Mouse (Mus musculus): ENCODE measurements around the gene Rnf185. TPM values are rescaled to one million over a fixed set of nuclear protein-coding genes. Genes with fewer than 3 reads are reported as not detected.

Gene Rnf185
- total and polyA plus RNA-seq, 2 experiments from 2014 or later, result 36.9 to 38.8 TPM

DNA sequence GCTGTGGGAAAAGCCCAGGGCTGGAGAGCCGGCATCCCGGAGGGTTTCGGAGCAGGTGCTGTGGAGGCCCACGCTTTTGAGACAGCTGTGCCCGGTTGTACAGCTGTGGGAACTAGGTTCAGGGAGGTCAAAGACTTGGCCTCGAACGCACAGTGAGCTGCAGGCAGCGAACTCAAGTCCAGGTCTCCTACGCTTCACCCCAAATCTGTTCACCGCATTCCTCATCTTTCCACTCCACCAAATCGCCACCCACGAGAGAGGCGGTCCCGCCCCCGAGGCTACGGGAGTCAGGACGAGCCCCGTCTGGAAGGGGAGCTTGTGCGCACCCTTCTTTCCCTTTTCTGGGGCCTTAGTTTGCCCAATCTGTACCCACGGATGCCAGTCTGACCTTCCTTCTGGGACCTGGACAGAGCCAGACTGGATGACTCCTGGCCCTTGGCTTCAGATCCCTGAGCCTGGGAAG is 431 bp downstream of the Rnf185 start:
- H3K4me2 ChIP-seq (ENCODE audit: low read depth), result peak overlapping the region; percentile 87
- peak overlapping the region; percentile 81 for H3K27ac ChIP-seq (ENCODE audit: low read depth, low read length)
- H3K9me3 ChIP-seq (ENCODE audit: low read length), result no peaks in the 10 kb centered on the region
- H3K36me3 ChIP-seq (ENCODE audit: insufficient read depth), result no peaks in the 10 kb centered on the region
- peak; percentile 32 for ATAC-seq
- under 1% methylated on average over 20 of the region's 20 CpGs for WGBS
- no peaks in the 10 kb centered on the region for H3K27me3 ChIP-seq (ENCODE audit: insufficient read depth, low read length)
- peak overlapping the region; percentile 92 for H3K4me3 ChIP-seq (ENCODE audit: low read depth, low read length)
- no peak for DNase-seq
- peaks cover 8% of the 10 kb centered on the region; the same call in 1 of the 2 replicates for H3K4me1 ChIP-seq (ENCODE audit: insufficient read depth)
- TF ChIP-seq CTCF (IDR thresholded peaks at IDR 0.05; ENCODE audit: low read depth), result no peak
- peak overlapping the region; percentile 88 for H3K9ac ChIP-seq

DNA sequence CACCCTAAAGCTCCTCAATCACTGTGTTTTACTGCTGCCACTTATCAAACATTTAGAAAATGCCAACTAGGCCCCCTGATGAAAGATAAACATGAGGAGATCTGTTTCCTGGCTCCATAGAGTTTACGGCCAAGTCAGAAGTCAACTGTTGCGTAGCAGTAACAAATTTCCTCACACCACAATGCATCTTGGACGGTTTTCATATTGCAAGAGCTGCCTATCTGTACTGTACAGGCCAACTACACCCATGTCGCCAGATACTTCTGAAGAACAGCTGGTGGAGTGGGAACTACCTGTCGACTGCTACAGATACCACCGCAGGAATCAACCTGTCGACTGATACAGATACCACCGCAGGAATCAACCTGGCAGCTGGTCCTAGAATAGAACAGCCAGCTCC is 7.3 kb downstream of the Rnf185 start:
- Histone ChIP-seq H3K9ac (no peak overlapping the region), H3K4me1 (ENCODE audit: insufficient read depth) (no peaks in the 10 kb centered on the region), H3K27me3 (ENCODE audit: insufficient read depth, low read length) (no peaks in the 10 kb centered on the region), H3K4me3 (ENCODE audit: low read depth, low read length) (no peak overlapping the region), H3K9me3 (ENCODE audit: low read length) (no peaks in the 10 kb centered on the region), H3K4me2 (ENCODE audit: low read depth) (no peak overlapping the region), H3K27ac (ENCODE audit: low read depth, low read length) (no peak overlapping the region), H3K36me3 (ENCODE audit: insufficient read depth) (no peaks in the 10 kb centered on the region)
- DNase-seq (no peak), ATAC-seq (no peak)
- no peak for TF ChIP-seq CTCF (IDR thresholded peaks at IDR 0.05; ENCODE audit: low read depth)
- WGBS, result 90% methylated on average over 8 of the region's 8 CpGs

DNA sequence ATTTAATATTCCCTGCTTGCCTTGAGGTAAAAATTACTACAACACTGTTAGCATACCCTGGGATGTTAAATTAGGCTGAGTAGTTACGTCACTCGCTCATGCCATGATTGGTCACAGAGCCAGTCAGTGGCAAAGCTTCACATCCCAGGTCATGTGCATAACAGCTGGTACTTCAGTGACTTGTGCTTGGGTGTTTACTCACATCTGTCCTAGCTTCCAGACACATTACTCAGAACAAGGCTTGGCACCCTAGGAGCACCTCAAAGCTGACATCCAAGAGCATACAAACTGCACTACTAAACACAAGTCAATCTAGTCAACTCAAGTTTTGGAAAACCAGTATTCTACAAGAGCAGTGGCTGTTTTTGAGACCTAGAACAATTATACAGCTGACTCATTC is 9.1 kb downstream of the Rnf185 start:
- Histone ChIP-seq H3K36me3 (ENCODE audit: insufficient read depth) (no peaks in the 10 kb centered on the region), H3K4me3 (ENCODE audit: low read depth, low read length) (no peak overlapping the region), H3K27me3 (ENCODE audit: insufficient read depth, low read length) (no peaks in the 10 kb centered on the region), H3K9ac (no peak overlapping the region), H3K27ac (ENCODE audit: low read depth, low read length) (no peak overlapping the region), H3K9me3 (ENCODE audit: low read length) (no peaks in the 10 kb centered on the region), H3K4me1 (ENCODE audit: insufficient read depth) (no peaks in the 10 kb centered on the region), H3K4me2 (ENCODE audit: low read depth) (no peak overlapping the region)
- ATAC-seq (no peak), DNase-seq (no peak)
- TF ChIP-seq CTCF (IDR thresholded peaks at IDR 0.05; ENCODE audit: low read depth), result no peak
- WGBS, result 96% methylated on average over 2 of the region's 2 CpGs

GRCm38 (mm10) chr11:3442677-3443076 is 9.5 kb downstream of the Rnf185 start:
- no peak overlapping the region for H3K4me2 ChIP-seq (ENCODE audit: low read depth)
- H3K4me3 ChIP-seq (ENCODE audit: low read depth, low read length), result no peak overlapping the region
- no peak for ATAC-seq
- H3K9ac ChIP-seq, result no peak overlapping the region
- no peaks in the 10 kb centered on the region for H3K27me3 ChIP-seq (ENCODE audit: insufficient read depth, low read length)
- no peak for DNase-seq
- TF ChIP-seq CTCF (IDR thresholded peaks at IDR 0.05; ENCODE audit: low read depth), result no peak
- WGBS, result 75% methylated on average over 4 of the region's 4 CpGs
- H3K27ac ChIP-seq (ENCODE audit: low read depth, low read length), result no peak overlapping the region
- no peaks in the 10 kb centered on the region for H3K9me3 ChIP-seq (ENCODE audit: low read length)
- no peaks in the 10 kb centered on the region for H3K36me3 ChIP-seq (ENCODE audit: insufficient read depth)
- no peaks in the 10 kb centered on the region for H3K4me1 ChIP-seq (ENCODE audit: insufficient read depth)

DNA sequence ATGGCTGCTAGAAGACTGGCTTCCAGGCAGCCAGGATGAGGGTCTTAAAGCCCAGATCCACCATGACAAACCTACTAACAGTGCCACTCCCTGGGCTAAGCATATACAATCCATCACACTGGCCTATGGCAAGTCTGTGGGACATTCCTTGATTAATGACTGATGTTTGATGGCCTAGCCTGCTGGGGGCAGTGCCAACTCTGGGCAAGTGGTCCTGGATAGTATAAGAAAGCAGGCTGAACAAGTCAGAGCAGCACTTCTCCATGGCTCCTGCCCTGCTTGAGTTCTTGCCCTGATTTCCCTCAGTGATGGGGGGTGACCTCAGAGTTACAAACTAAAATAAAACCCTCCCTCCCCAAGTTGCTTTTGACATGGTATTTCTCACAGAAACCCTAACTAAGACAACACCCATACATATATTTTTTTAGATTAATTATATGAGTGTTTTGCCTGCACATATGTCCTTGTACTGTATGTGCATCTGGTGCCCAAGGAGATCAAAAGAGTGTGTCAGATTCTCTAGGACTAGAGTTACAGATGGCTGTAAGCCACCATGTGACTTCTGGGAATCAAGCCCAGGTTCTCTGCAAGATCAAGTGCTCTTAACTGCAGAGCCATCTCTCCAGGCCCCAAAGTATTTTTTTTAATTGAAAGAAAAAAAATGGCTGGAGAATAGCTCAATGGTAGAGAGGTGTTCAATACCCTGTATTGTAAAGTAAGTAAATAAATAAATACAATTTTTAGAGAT is 10.3 kb downstream of the Rnf185 start:
- peak; percentile 81 for ATAC-seq

GRCm38 (mm10) chr11:3437621-3438020 is 14.5 kb downstream of the Rnf185 start:
- no peak for ATAC-seq
- no peak for DNase-seq
- Histone ChIP-seq H3K4me3 (ENCODE audit: low read depth, low read length) (no peak overlapping the region), H3K9me3 (ENCODE audit: low read length) (no peaks in the 10 kb centered on the region), H3K27ac (ENCODE audit: low read depth, low read length) (no peak overlapping the region), H3K36me3 (ENCODE audit: insufficient read depth) (no peaks in the 10 kb centered on the region), H3K4me1 (ENCODE audit: insufficient read depth) (no peaks in the 10 kb centered on the region), H3K9ac (no peak overlapping the region), H3K4me2 (ENCODE audit: low read depth) (no peak overlapping the region), H3K27me3 (ENCODE audit: insufficient read depth, low read length) (no peaks in the 10 kb centered on the region)
- no peak for TF ChIP-seq CTCF (IDR thresholded peaks at IDR 0.05; ENCODE audit: low read depth)
- WGBS, result 95% methylated on average over 1 of the region's 1 CpGs

More for the DNA sequence above, 10.3 kb downstream of the Rnf185 start:
- Histone ChIP-seq H3K9ac (no peak overlapping the region), H3K27ac (ENCODE audit: low read depth, low read length) (no peak overlapping the region), H3K4me3 (ENCODE audit: low read depth, low read length) (no peak overlapping the region), H3K27me3 (ENCODE audit: insufficient read depth, low read length) (no peaks in the 10 kb centered on the region), H3K36me3 (ENCODE audit: insufficient read depth) (no peaks in the 10 kb centered on the region), H3K4me1 (ENCODE audit: insufficient read depth) (no peaks in the 10 kb centered on the region), H3K9me3 (ENCODE audit: low read length) (no peaks in the 10 kb centered on the region), H3K4me2 (ENCODE audit: low read depth) (no peak overlapping the region)
- TF ChIP-seq CTCF (IDR thresholded peaks at IDR 0.05; ENCODE audit: low read depth), result no peak
- peak; percentile 50 for DNase-seq

- 74% methylated on average over 4 of the region's 4 CpGs for WGBS
- Histone ChIP-seq H3K27ac (ENCODE audit: low read depth, low read length) (no peak overlapping the region), H3K9ac (no peak overlapping the region), H3K36me3 (ENCODE audit: insufficient read depth) (no peaks in the 10 kb centered on the region), H3K27me3 (ENCODE audit: insufficient read depth, low read length) (no peaks in the 10 kb centered on the region), H3K4me2 (ENCODE audit: low read depth) (no peak overlapping the region), H3K4me1 (ENCODE audit: insufficient read depth) (no peaks in the 10 kb centered on the region), H3K4me3 (ENCODE audit: low read depth, low read length) (no peak overlapping the region), H3K9me3 (ENCODE audit: low read length) (no peaks in the 10 kb centered on the region)
- ATAC-seq (no peak), DNase-seq (no peak)
- no peak for TF ChIP-seq CTCF (IDR thresholded peaks at IDR 0.05; ENCODE audit: low read depth)
These were observed 18.4 kb downstream of the Rnf185 start for GRCm38 (mm10) chr11:3433809-3434208.
